Mouse (Mus musculus) left cerebral cortex, adult 2 months (tissue): ENCODE results near the gene Itgb7. TPM values are rescaled to one million over a fixed set of nuclear protein-coding genes. Genes with fewer than 3 reads are reported as not detected.
"Not testable (repeated sequence)": the region's sequence is repeated elsewhere in the genome, so short reads cannot be mapped to it uniquely, and the experiment has no call there.

ENCODE experiments used
- DNase-seq, 2 experiments: peaks; one replicate each; pipeline ENCODE4 v3.0.0; 2021 to 2022; ENCODE audit warnings: low spot score in 2 of 2, mixed read lengths in 1 of 2; ENCODE audit errors: extremely low spot score in 1 of 2
- H3K27ac ChIP-seq: fragments of 200-600 bp; 2 replicates; pipeline ENCODE4 v1.8.1; 2022
- H3K4me3 ChIP-seq: fragments of 200-600 bp; 2 replicates; pipeline ENCODE4 v1.8.1; 2022
- CTCF ChIP-seq: fragments of 200-600 bp; IDR thresholded peaks from 2 replicates; pipeline ENCODE4 v1.8.1; 2022; ENCODE audit warnings: antibody characterized with exemption, mild to moderate bottlenecking, moderate library complexity
- intact Hi-C: fragments of 180-260 bp; cut with DNase I; formaldehyde crosslinking; loops from one replicate; pipeline ENCODE4 v1.15.1; 2025
- total RNA-seq, 2 experiments: library from RNA; stranded (reverse); gene quantifications; 2 replicates each; pipeline ENCODE4 v1.2.3; 2021

The Itgb7 gene
- total RNA-seq, 2 experiments from 2014 or later, result 0.86 to 1.3 TPM

DNA sequence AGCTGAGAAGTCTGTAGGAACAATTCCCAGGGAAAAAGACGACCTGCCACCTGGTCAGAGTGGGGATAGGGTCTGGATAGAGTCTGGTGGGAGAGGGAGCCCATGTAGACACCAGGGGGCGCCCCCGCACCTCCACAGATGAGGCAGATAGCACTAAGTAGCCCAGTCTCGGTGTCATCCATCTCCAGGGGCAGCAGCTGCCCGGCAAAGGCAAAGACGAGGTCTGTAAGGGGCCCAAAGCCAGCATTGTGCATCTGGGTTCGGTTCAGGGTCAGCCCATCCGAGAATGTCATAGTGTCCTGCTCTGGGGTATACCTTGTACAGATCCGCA, 7.5 kb upstream of the Itgb7 start:
- DNase-seq, result peak; percentile 69 to 75
- peak; percentile 83 for TF ChIP-seq CTCF
- Histone ChIP-seq H3K4me3 (no peak overlapping the region), H3K27ac (no peak overlapping the region)
- intact Hi-C loops, result loop anchor here (1.0 kb wide), 1 partner anchor 76 kb away; no protein-coding TSS in a partner anchor

- Histone ChIP-seq H3K27ac (no peak overlapping the region), H3K4me3 (no peak overlapping the region)
- no peak for TF ChIP-seq CTCF
- DNase-seq, result no peak
- intact Hi-C loops, result loop anchor here (1.0 kb wide), 1 partner anchor 77 kb away; no protein-coding TSS in a partner anchor
Measured at GRCm38 (mm10) chr15:102238543-102239259, 7.0 kb upstream of the Itgb7 start.

- Histone ChIP-seq H3K27ac (no peak overlapping the region), H3K4me3 (no peak overlapping the region)
- intact Hi-C loops, result no loop called here
- no peak; the same call in 1 of the 2 replicates for TF ChIP-seq CTCF
- no peak for DNase-seq
Measured at GRCm38 (mm10) chr15:102235371-102236027, 3.8 kb upstream of the Itgb7 start.

DNA sequence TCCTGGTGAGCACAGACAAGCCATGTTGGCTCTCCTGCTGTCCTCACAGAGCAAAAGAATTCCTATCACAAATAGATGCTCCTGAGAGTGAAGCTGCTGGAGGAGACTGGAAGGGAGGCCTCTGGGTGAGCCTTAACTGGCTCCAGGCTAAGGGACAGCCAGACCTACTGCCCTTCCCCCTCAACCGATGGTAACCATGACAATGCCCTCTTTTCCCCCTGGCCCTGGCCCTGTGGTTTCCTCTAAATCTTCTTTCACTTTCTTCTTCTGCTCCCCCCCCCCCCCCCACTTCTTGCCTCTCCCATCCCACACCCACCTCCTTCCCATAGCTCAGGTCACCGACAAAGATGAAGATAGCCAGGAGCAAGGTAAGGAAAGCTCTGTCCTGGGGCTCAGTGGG, 2.2 kb upstream of the Itgb7 start:
- Histone ChIP-seq H3K27ac (no peak overlapping the region), H3K4me3 (no peak overlapping the region)
- intact Hi-C loops, result no loop called here
- no peak for DNase-seq
- TF ChIP-seq CTCF, result no peak

GRCm38 (mm10) chr15:102232764-102233163, 1.0 kb upstream of the Itgb7 start:
- TF ChIP-seq CTCF, result no peak
- Histone ChIP-seq H3K4me3 (no peak overlapping the region), H3K27ac (no peak overlapping the region)
- intact Hi-C loops, result no loop called here
- DNase-seq, result no peak

- DNase-seq, result no peak
- H3K4me3 ChIP-seq, result no peak overlapping the region
Measured at GRCm38 (mm10) chr15:102230408-102231321, 1.1 kb downstream of the Itgb7 start.

DNA sequence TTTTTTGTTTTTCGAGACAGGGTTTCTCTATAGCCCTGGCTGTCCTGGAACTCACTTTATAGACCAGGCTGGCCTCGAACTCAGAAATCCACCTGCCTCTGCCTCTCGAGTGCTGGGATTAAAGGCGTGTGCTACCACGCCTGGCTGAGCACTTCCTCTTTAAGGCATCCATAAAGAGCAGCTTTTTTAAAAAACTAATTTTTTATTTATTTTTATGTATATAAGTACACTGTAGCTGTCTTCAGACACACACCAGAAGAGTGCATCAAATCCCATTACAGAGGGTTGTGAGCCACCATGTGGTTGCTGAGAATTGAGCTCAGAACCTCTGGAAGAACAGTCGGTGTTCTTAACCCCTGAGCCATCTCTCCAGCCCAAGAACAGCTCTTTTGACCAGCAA, 6.1 kb downstream of the Itgb7 start:
- H3K4me3 ChIP-seq, intact Hi-C loops, H3K27ac ChIP-seq: not testable (repeated sequence)

More at GRCm38 (mm10) chr15:102230408-102231321, 1.1 kb downstream of the Itgb7 start:
- intact Hi-C loops, result no loop called here
- TF ChIP-seq CTCF, result no peak
- H3K27ac ChIP-seq, result no peak overlapping the region

DNA sequence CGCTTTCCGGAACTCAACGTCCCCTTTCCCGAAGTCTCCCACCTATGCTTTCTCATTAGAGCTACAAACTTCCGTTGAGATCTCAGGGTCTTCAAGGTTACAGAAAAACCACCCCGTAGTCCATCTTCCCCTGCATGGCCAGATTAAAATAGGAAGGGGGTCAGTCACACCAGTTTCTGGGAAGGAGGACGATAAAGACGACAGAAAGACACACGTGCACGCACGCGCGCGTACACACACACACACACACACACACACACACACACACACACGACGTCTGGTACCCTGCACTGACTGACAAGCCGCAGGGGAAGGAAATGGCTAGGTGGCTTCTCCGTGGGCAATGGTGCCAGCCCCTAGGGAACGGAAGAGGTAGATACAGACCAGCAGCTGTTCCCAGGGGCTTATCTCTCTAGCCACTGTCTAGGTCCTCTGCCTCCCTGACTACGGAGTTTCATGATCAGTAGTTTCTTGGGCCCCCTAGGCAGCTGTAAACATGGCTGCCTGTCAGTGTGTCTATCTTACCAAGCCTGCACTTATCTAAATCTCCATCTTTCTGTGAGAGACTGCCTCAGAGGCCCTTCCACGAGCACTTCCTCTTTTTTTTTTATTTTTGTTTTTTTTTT, 6.6 kb downstream of the Itgb7 start:
- no peak for TF ChIP-seq CTCF
- H3K27ac ChIP-seq, result no peak overlapping the region
- intact Hi-C loops, result loop anchor here (1.0 to 5.0 kb wide), 2 partner anchors 47 to 123 kb away; partner anchors contain the start of gene Tns2
- H3K4me3 ChIP-seq, result peak overlapping the region; percentile 35
- no peak for DNase-seq

More for the DNA sequence above, 6.1 kb downstream of the Itgb7 start:
- DNase-seq, result not testable (repeated sequence)

GRCm38 (mm10) chr15:102224186-102224991, 7.4 kb downstream of the Itgb7 start:
- H3K4me3 ChIP-seq, result peak overlapping the region; percentile 35
- peak; percentile 79 to 83 for DNase-seq
- intact Hi-C loops, result loop anchor here (1.0 to 5.0 kb wide), 2 partner anchors 46 to 122 kb away; partner anchors contain the start of gene Tns2
- no peak overlapping the region for H3K27ac ChIP-seq
- peak; percentile 94 for TF ChIP-seq CTCF

- no peak; the same call in 1 of the 2 replicates for TF ChIP-seq CTCF
- no peak overlapping the region for H3K4me3 ChIP-seq
Measured at GRCm38 (mm10) chr15:102222386-102222785, 9.4 kb downstream of the Itgb7 start.

More at GRCm38 (mm10) chr15:102222386-102222785, 9.4 kb downstream of the Itgb7 start:
- DNase-seq, result no peak
- intact Hi-C loops, result loop anchor here (5.0 kb wide), 1 partner anchor 120 kb away; the partner anchor contains the start of gene Tns2
- H3K27ac ChIP-seq, result no peak overlapping the region
